Comparison of ENCODE assay signal across 29 mouse cellular contexts in the genomic region with DNA sequence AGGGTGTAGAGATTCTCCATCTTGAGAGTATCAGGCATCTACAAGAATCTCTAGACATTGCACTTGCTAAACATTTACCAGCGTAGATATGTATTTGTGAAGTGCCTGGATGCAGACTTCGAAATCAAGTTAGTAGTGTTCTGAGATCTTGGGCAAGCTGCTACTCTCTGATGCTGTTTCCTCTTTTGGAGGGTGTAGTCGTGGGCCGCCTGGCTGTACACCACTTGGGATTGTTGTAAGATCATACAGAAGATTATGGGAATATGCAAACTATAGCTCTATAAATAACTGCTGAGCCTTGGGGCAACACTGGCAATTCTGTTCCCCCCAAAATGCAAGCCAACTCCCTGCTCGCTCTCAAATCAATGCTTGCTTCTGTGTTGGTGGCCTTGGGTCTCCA. TPM values are rescaled to one million over a fixed set of nuclear protein-coding genes. Genes with fewer than 3 reads are reported as not detected.
DNase-seq lines count a peak whose midpoint lies in the region; ATAC-seq and TF ChIP-seq lines count a peak whose summit lies in the region.
"Had no signal": no experiment of that assay in that cellular context is flagged by ENCODE, and none has a peak within 500 bp of the region (broad histone marks: within the 10 kb centered on the region; RNA-seq: fewer than 3 reads in every experiment).

No protein-coding gene starts in this region.

- no peaks in the 10 kb centered on the region for H3K27me3 ChIP-seq in testis, adult 2 months (ENCODE audit: control insufficient read depth, insufficient read depth, low read length)

- no peak for DNase-seq in frontal cortex, postnatal 25 days (ENCODE audit: low spot score in 2 of 2)
- DNase-seq in heart, adult 11 months: peak; percentile 80
- DNase-seq in heart, adult 8-10 months (ENCODE audit: low spot score): no peak
- DNase-seq in testis, postnatal 10 days (ENCODE audit: low spot score): no peak
- DNase-seq in brain, adult 2 months (ENCODE audit: low read depth, low spot score): peak; percentile 20
- no peak for DNase-seq in left cerebral cortex, adult 11 months (ENCODE audit: low spot score)
- DNase-seq: adrenal gland, adult 2 months; adrenal gland, adult 8-10 months; adrenal gland, postnatal 10 days; adrenal gland, postnatal 14 days; adrenal gland, postnatal 25 days; adrenal gland, postnatal 36 days; B cell, adult 2 months; cerebellum, adult 11 months; cerebellum, adult 11-12 months; cerebellum, adult 18-20 months had no signal

- no peak for TF ChIP-seq POLR2A in testis, adult 2 months (IDR thresholded peaks at IDR 0.05; ENCODE audit: control insufficient read depth, low read depth, low read length)

- H3K4me3 ChIP-seq in testis, adult 2 months (ENCODE audit: control insufficient read depth, low read depth, low read length): peak overlapping the region; percentile 21; the same call in 1 of the 2 replicates

- peak; percentile 68 for ATAC-seq in frontal cortex, adult (ENCODE audit: low TSS enrichment)
- ATAC-seq: activated CD4-positive, CD25-positive, alpha-beta regulatory T cell, adult 4 months; CD4-positive, CD25-positive, alpha-beta regulatory T cell, adult 4 months; Patski had no signal

- no peak for TF ChIP-seq CTCF in testis, adult 2 months (IDR thresholded peaks at IDR 0.05; ENCODE audit: control insufficient read depth, insufficient read depth, insufficient replicate concordance, low read depth, low read length)

- peaks cover 5% of the 10 kb centered on the region for H3K4me1 ChIP-seq in testis, adult 2 months (ENCODE audit: control insufficient read depth, insufficient read depth, low read length)

- H3K36me3 ChIP-seq in testis, adult 2 months (ENCODE audit: control insufficient read depth, insufficient read depth, low read length): no peaks in the 10 kb centered on the region
- H3K36me3 ChIP-seq: G1E had no signal

- H3K27ac ChIP-seq in testis, adult 2 months (ENCODE audit: control insufficient read depth, insufficient read depth, low read depth, low read length): no peak overlapping the region

RNA-seq across cellular contexts. Expression of a gene that starts 3.0 kb away (rescaled TPM):
- total RNA-seq in heart, adult 8-10 months (2022): not detected
- polyA plus RNA-seq in testis, adult 2 months (2012; rRNA removed): 251 and 266 TPM in 2 replicates
- total RNA-seq: adrenal gland, adult 18-20 months; adrenal gland, adult 2 months; adrenal gland, adult 8-10 months; adrenal gland, postnatal 10 days; adrenal gland, postnatal 14 days; adrenal gland, postnatal 25 days; adrenal gland, postnatal 36 days; adrenal gland, postnatal 4 days; CH12.LX; ES-E14; MEL had no signal
- polyA plus RNA-seq: activated CD4-positive, CD25-positive, alpha-beta regulatory T cell, adult 4 months; adrenal gland, adult 2 months; brain, embryonic 14.5 days; C2C12; CD4-positive, CD25-positive, alpha-beta regulatory T cell, adult 4 months; G1E; Patski had no signal

RNA-seq across cellular contexts. Expression of a gene that starts 39.3 kb away (rescaled TPM):
- total RNA-seq in heart, adult 8-10 months (2022): not detected
- 82.2 and 87.4 TPM in 2 replicates for polyA plus RNA-seq in testis, adult 2 months (2012; rRNA removed)
- total RNA-seq: CH12.LX, G1E, MEL had no signal
- polyA plus RNA-seq: activated CD4-positive, CD25-positive, alpha-beta regulatory T cell, adult 4 months; adrenal gland, adult 2 months; C2C12; CD4-positive, CD25-positive, alpha-beta regulatory T cell, adult 4 months; G1E had no signal

Comparison
In these comparisons a context has a peak if more than half of its experiments do, and no peak if none do; other contexts are left out.
1. DNase-seq: peak in heart, adult 11 months (single experiment) and brain, adult 2 months (single experiment); none in frontal cortex, postnatal 25 days (0 of 2), heart, adult 8-10 months (single experiment), testis, postnatal 10 days (single experiment) and left cerebral cortex, adult 11 months (single experiment).